In the genomic region with DNA sequence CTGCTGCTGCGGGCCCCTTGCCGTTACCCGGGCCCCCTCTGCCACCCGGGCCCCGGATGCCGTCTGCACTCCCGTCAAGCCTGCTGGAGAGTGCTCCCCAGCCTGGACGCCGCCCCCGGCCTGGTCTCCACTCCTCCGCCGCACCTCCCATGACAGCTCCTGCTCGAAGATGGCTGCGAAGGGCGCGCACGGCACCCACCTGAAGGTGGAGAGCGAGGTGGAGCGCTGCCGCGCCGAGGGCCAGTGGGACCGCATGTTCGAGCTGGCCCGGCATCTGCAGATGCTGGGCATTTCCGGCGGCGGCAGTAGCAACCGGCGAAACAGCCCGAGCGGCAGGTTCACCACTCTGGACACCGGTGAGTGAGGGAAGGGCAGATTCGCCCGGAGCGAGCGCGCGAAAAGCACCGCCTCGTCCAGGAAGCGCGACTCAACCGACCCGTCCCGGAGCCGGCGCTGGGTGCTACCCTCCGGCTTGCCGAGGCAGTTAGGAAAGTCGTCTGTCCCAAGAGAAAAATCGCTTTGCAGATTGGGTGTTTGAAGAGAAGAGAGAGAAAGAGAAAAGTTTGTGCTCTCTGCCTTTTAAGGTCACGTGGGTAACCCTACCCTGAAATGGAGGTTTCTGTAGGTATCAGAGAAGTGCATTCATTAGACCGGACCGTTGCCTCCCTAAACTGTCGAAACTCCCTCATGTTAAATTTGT, we compare ENCODE assay signal across 8 mouse cellular contexts. TPM values are rescaled to one million over a fixed set of nuclear protein-coding genes. Genes with fewer than 3 reads are reported as not detected.
DNase-seq lines count a peak whose midpoint lies in the region; ATAC-seq lines count a peak whose summit lies in the region.

No protein-coding gene starts in this region.

- peaks cover 39% of the 10 kb centered on the region for H3K27me3 ChIP-seq in embryonic facial prominence, embryonic 12.5 days
- no peaks in the 10 kb centered on the region for H3K27me3 ChIP-seq in splenic B cell, adult 2 months (ENCODE audit: control insufficient read depth, insufficient read depth, low read length, poor library complexity, severe bottlenecking)

- H3K4me1 ChIP-seq in embryonic facial prominence, embryonic 12.5 days: peaks cover 18% of the 10 kb centered on the region

- WGBS in embryonic facial prominence, embryonic 12.5 days: under 1% methylated on average over 56 of the region's 56 CpGs

- no peaks in the 10 kb centered on the region for H3K9me3 ChIP-seq in embryonic facial prominence, embryonic 12.5 days

- H3K4me3 ChIP-seq in embryonic facial prominence, embryonic 12.5 days: peak overlapping the region; percentile 65

- no peaks in the 10 kb centered on the region for H3K36me3 ChIP-seq in embryonic facial prominence, embryonic 12.5 days
- H3K36me3 ChIP-seq in splenic B cell, adult 2 months (ENCODE audit: control insufficient read depth, insufficient read depth, low read length, poor library complexity, severe bottlenecking): no peaks in the 10 kb centered on the region; the same call in none of the 2 replicates

- ATAC-seq in embryonic facial prominence, embryonic 12.5 days (ENCODE audit: insufficient number of reproducible peaks, insufficient read depth, low FRiP score, low TSS enrichment): peak; percentile 38; the same call in 1 of the 2 replicates
- ATAC-seq in megakaryocyte-erythroid progenitor cell, adult 5-6 weeks (replicated peaks; ENCODE audit: low FRiP score, low TSS enrichment, poor library complexity, severe bottlenecking): peak; percentile 24

- peak; percentile 45 for DNase-seq in gastrocnemius, adult 18-20 months (ENCODE audit: low spot score)
- DNase-seq in gastrocnemius, postnatal 25 days: no peak
- DNase-seq in adrenal gland, adult 18-20 months (ENCODE audit: low spot score in 2 of 2): peak; percentile 57 to 64
- DNase-seq in heart, postnatal 4 days: peak; percentile 62
- peak; percentile 42 for DNase-seq in left cerebral cortex, postnatal 4 days
- DNase-seq in splenic B cell, adult 2 months (ENCODE audit: low read depth, low spot score): peak; percentile 65

- H3K27ac ChIP-seq in embryonic facial prominence, embryonic 12.5 days: peak overlapping the region; percentile 90

- intact Hi-C loops in left cerebral cortex, postnatal 4 days (cut with DNase I): no loop called here

- peak overlapping the region; percentile 79 for H3K9ac ChIP-seq in embryonic facial prominence, embryonic 12.5 days

- H3K4me2 ChIP-seq in embryonic facial prominence, embryonic 12.5 days (replicated peaks): peak overlapping the region; percentile 98

RNA-seq across cellular contexts. Expression of a gene that starts 0.5 kb away (rescaled TPM):
- total RNA-seq in gastrocnemius, adult 18-20 months (2021): 10 to 100 TPM in 1 of 2 experiments, 1 to 10 TPM in 1; 8.6 to 10.6 TPM
- 1 to 10 TPM; 7.1 to 8.4 TPM for total RNA-seq in gastrocnemius, postnatal 25 days (2021)
- 10 to 100 TPM; 15.2 to 16.0 TPM for total RNA-seq in adrenal gland, adult 18-20 months (2021)
- 4.8 and 5.8 TPM in 2 replicates for polyA plus RNA-seq in embryonic facial prominence, embryonic 12.5 days (2016; fragmentation: Nextera tagmentation; extraction: Ambion mirVana)
- 1 to 10 TPM; 5.5 TPM for total RNA-seq in heart, postnatal 4 days (2021)
- 1 to 10 TPM; 7.7 to 8.7 TPM for total RNA-seq in left cerebral cortex, postnatal 4 days (2021)
- 56.9 and 94.9 TPM in 2 replicates for total RNA-seq in megakaryocyte-erythroid progenitor cell, adult 5-6 weeks (2014; fragmentation: Nextera tagmentation)
- total RNA-seq in megakaryocyte-erythroid progenitor cell, adult 5-6 weeks (2017): 34.2 and 49.5 TPM in 2 replicates

RNA-seq across cellular contexts. Expression of a gene that starts 17.5 kb away (rescaled TPM):
- 10 to 100 TPM; 20.9 to 27.6 TPM for total RNA-seq in gastrocnemius, adult 18-20 months (2021)
- total RNA-seq in gastrocnemius, postnatal 25 days (2021): 10 to 100 TPM; 19.9 to 22.1 TPM
- total RNA-seq in adrenal gland, adult 18-20 months (2021): 100 to 1,000 TPM; 190 to 305 TPM
- polyA plus RNA-seq in embryonic facial prominence, embryonic 12.5 days (2016; fragmentation: Nextera tagmentation; extraction: Ambion mirVana): 77.9 and 85.1 TPM in 2 replicates
- total RNA-seq in heart, postnatal 4 days (2021): 10 to 100 TPM; 37.4 to 41.8 TPM
- total RNA-seq in left cerebral cortex, postnatal 4 days (2021): 10 to 100 TPM; 22.3 to 23.2 TPM
- total RNA-seq in megakaryocyte-erythroid progenitor cell, adult 5-6 weeks (2014; fragmentation: Nextera tagmentation): 17.7 and 24.5 TPM in 2 replicates
- total RNA-seq in megakaryocyte-erythroid progenitor cell, adult 5-6 weeks (2017): 39.8 and 44.6 TPM in 2 replicates

Comparison
In these comparisons a context has a peak if more than half of its experiments do, and no peak if none do; other contexts are left out.
1. RNA of a gene that starts 17.5 kb away (total RNA-seq): 190 to 305 TPM in adrenal gland, adult 18-20 months; 37.4 to 41.8 TPM in heart, postnatal 4 days, 17.7 to 44.6 TPM in megakaryocyte-erythroid progenitor cell, adult 5-6 weeks, 20.9 to 27.6 TPM in gastrocnemius, adult 18-20 months, 22.3 to 23.2 TPM in left cerebral cortex, postnatal 4 days and 19.9 to 22.1 TPM in gastrocnemius, postnatal 25 days; every median in the first group is over 4 times any median in the second.